Mouse (Mus musculus) heart, embryonic 15.5 days (tissue): ENCODE data around the gene Hba-x. TPM values are rescaled to one million over a fixed set of nuclear protein-coding genes. Genes with fewer than 3 reads are reported as not detected.

Source experiments
- ATAC-seq: fragments of 200-750 bp; cut with Nextera tagmentation; replicated peaks from 2 replicates; pipeline ENCODE4 v1.8.0; 2017; ENCODE audit warnings: low read depth, moderate TSS enrichment; ENCODE audit not compliant: insufficient number of reproducible peaks, insufficient read depth, low FRiP score
- H3K27ac ChIP-seq: fragments of 300-500 bp; sonication (generic); 2 replicates; pipeline ENCODE4 v1.5.1; 2015; ENCODE audit warnings: mild to moderate bottlenecking, inconsistent platforms
- H3K27me3 ChIP-seq: fragments of 300-500 bp; sonication (generic); 2 replicates; pipeline ENCODE4 v1.6.1; 2015; ENCODE audit warnings: inconsistent platforms
- H3K36me3 ChIP-seq: fragments of 300-500 bp; sonication (generic); 2 replicates; pipeline ENCODE4 v1.6.1; 2015; ENCODE audit warnings: mild to moderate bottlenecking, inconsistent platforms
- H3K4me1 ChIP-seq: fragments of 300-500 bp; sonication (generic); replicated peaks from 2 replicates; pipeline ENCODE4 v1.6.1; 2015; ENCODE audit warnings: inconsistent platforms
- H3K4me2 ChIP-seq: fragments of 300-500 bp; sonication (generic); 2 replicates; pipeline ENCODE4 v1.6.1; 2015; ENCODE audit warnings: inconsistent platforms, mild to moderate bottlenecking, moderate library complexity
- H3K4me3 ChIP-seq: fragments of 300-500 bp; sonication (generic); 2 replicates; pipeline ENCODE4 v1.5.1; 2015; ENCODE audit warnings: mild to moderate bottlenecking, inconsistent platforms
- H3K9ac ChIP-seq: fragments of 300-500 bp; sonication (generic); 2 replicates; pipeline ENCODE4 v1.6.1; 2015; ENCODE audit warnings: mild to moderate bottlenecking, inconsistent platforms
- H3K9me3 ChIP-seq: fragments of 300-500 bp; sonication (generic); replicated peaks from 2 replicates; pipeline ENCODE4 v1.6.1; 2016; ENCODE audit warnings: inconsistent platforms
- WGBS: fragments of 180-500 bp; shearing (Covaris S2); methylation state at CpG from one replicate; pipeline ENCODE4 v1.1.7; 2015; ENCODE audit warnings: mixed read lengths; 5-methylcytosine and 5-hydroxymethylcytosine counted together
- polyA plus RNA-seq: library from polyadenylated mRNA; unstranded; fragments of >200 nt; fragmentation: Nextera tagmentation; extraction: Ambion mirVana; gene quantifications from 2 replicates; pipeline ENCODE4 v1.2.1, GENCODE M21; 2015

Gene Hba-x
- polyA plus RNA-seq, 1 experiment from 2014 or later, result 195 TPM

DNA sequence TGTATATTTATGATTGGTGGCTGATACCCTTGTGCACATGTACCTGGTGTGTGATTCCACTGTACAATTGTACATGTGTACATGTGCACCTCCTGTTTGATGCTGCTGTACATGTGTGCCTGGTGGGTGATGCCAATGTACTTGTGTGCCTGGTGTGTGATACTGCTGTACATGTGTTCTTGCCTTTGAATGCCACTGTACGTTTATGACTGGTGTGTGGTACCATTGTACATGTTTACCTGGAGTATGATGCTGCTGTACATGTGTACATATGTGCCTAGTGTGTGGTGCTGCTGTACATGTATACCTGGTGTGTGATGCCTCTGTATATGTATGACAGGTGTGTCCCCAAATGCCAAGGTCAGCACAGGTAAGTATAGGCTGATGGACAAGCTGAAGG lies 25.3 kb downstream of the Hba-x start:
- no peak overlapping the region for H3K27ac ChIP-seq
- H3K9ac ChIP-seq, result no peak overlapping the region
- no peaks in the 10 kb centered on the region for H3K9me3 ChIP-seq
- H3K27me3 ChIP-seq, result peaks cover 21% of the 10 kb centered on the region
- H3K36me3 ChIP-seq, result no peaks in the 10 kb centered on the region
- H3K4me1 ChIP-seq, result 0 out of 2 replicates have a peak, but pooled peaks cover 2% of the 10 kb centered on the region
- ATAC-seq, result no peak
- H3K4me2 ChIP-seq, result no peak overlapping the region
- 66% methylated on average over 1 of the region's 1 CpGs for WGBS
- no peak overlapping the region for H3K4me3 ChIP-seq

GRCm38 (mm10) chr11:32302824-32303419 lies 26.7 kb downstream of the Hba-x start:
- ATAC-seq, result no peak
- Histone ChIP-seq H3K9me3 (no peaks in the 10 kb centered on the region), H3K4me1 (0 out of 2 replicates have a peak, but pooled peaks cover 2% of the 10 kb centered on the region), H3K9ac (no peak overlapping the region), H3K27me3 (peaks cover 21% of the 10 kb centered on the region), H3K36me3 (no peaks in the 10 kb centered on the region), H3K27ac (no peak overlapping the region), H3K4me2 (no peak overlapping the region), H3K4me3 (no peak overlapping the region)
- 45% methylated on average over 2 of the region's 2 CpGs for WGBS

DNA sequence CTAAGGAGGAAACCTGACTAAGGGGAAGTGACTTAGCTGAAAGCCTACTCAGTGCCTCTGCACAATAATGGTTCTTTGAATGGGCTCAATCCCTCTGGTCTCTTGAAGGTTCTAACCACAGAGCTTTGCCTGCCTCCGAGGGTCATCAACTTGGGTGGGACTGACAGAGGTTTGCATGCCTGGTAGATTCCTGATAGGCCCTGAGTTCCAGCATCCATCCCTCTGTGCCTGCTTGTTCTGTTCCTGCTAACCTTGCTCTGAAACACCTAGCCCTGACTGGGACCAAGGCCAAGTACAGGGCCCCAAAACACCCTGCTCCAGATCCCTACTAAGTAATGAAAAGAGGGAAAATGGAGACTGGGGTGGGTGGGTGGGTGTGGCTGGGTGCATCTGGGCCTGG lies 27.3 kb downstream of the Hba-x start:
- H3K27me3 ChIP-seq, result peaks cover 21% of the 10 kb centered on the region
- ATAC-seq, result no peak
- H3K4me3 ChIP-seq, result no peak overlapping the region
- WGBS, result 69% methylated on average over 1 of the region's 1 CpGs
- H3K36me3 ChIP-seq, result no peaks in the 10 kb centered on the region
- H3K4me2 ChIP-seq, result no peak overlapping the region
- 0 out of 2 replicates have a peak, but pooled peaks cover 2% of the 10 kb centered on the region for H3K4me1 ChIP-seq
- no peaks in the 10 kb centered on the region for H3K9me3 ChIP-seq
- no peak overlapping the region for H3K9ac ChIP-seq
- no peak overlapping the region for H3K27ac ChIP-seq

- H3K36me3 ChIP-seq, result no peaks in the 10 kb centered on the region
- no peak for ATAC-seq
- H3K9me3 ChIP-seq, result no peaks in the 10 kb centered on the region
- peaks cover 11% of the 10 kb centered on the region; the same call in 1 of the 2 replicates for H3K27me3 ChIP-seq
- no peak overlapping the region for H3K27ac ChIP-seq
- no peak overlapping the region for H3K4me3 ChIP-seq
- WGBS, result 74% methylated on average over 1 of the region's 1 CpGs
- H3K9ac ChIP-seq, result no peak overlapping the region
- H3K4me2 ChIP-seq, result no peak overlapping the region
- H3K4me1 ChIP-seq, result peaks cover 3% of the 10 kb centered on the region; the same call in 1 of the 2 replicates
Measured at GRCm38 (mm10) chr11:32307006-32307405, 30.8 kb downstream of the Hba-x start.

- no peak for ATAC-seq
- Histone ChIP-seq H3K9ac (no peak overlapping the region), H3K4me1 (peaks cover 3% of the 10 kb centered on the region), H3K4me3 (no peak overlapping the region), H3K27me3 (peaks cover 7% of the 10 kb centered on the region; the same call in 1 of the 2 replicates), H3K36me3 (no peaks in the 10 kb centered on the region), H3K27ac (no peak overlapping the region), H3K9me3 (no peaks in the 10 kb centered on the region), H3K4me2 (no peak overlapping the region)
- 66% methylated on average over 4 of the region's 4 CpGs for WGBS
Measured at GRCm38 (mm10) chr11:32309446-32309845, 33.2 kb downstream of the Hba-x start.

DNA sequence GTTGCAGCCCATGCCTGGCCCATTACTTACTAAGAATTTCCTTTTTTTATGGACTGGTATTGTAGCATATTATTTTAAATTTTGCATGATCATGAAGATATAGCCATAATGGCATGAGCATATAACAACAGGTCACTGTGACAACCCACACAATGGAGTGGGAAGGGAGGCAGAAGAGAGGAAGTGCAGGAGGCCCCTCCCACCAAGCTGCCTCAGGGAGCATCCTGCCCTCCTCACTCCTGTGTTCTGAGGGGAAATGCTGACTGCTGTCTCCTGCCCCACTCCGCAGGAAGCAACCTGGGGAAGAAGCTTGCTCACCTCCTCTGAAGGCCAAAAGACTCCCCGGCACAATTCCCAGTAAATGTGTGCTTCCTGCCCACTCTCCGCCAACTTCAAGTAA lies 33.7 kb downstream of the Hba-x start:
- H3K36me3 ChIP-seq, result no peaks in the 10 kb centered on the region
- peaks cover 7% of the 10 kb centered on the region; the same call in 1 of the 2 replicates for H3K27me3 ChIP-seq
- no peaks in the 10 kb centered on the region for H3K9me3 ChIP-seq
- H3K4me3 ChIP-seq, result no peak overlapping the region
- ATAC-seq, result no peak
- H3K27ac ChIP-seq, result no peak overlapping the region
- 65% methylated on average over 3 of the region's 3 CpGs for WGBS
- peaks cover 3% of the 10 kb centered on the region for H3K4me1 ChIP-seq
- no peak overlapping the region for H3K9ac ChIP-seq
- no peak overlapping the region for H3K4me2 ChIP-seq

DNA sequence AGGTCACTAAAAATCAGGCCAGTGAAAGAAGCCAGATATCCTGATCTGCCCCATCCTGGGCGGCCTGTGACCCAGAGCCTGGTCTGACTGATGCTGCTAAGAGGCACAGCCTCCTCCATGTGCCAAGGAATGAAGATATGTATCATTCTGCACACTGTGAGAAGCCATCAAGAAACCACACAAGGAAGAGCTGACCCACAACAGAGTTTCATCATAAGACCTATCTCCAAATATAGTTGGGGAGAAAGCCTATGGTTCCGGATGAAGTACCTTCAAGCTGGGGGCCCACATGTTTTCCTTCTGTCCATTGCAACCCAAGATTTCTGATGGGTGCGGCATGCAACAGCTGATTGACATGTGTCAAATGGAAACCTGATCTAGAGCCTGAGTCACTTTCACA lies 39.8 kb downstream of the Hba-x start:
- Histone ChIP-seq H3K36me3 (no peaks in the 10 kb centered on the region), H3K4me1 (no peaks in the 10 kb centered on the region; the same call in 1 of the 2 replicates), H3K27me3 (peaks cover 6% of the 10 kb centered on the region; the same call in 1 of the 2 replicates), H3K4me3 (no peak overlapping the region), H3K27ac (no peak overlapping the region), H3K9me3 (no peaks in the 10 kb centered on the region), H3K4me2 (no peak overlapping the region), H3K9ac (no peak overlapping the region)
- ATAC-seq, result no peak
- WGBS, result 82% methylated on average over 3 of the region's 3 CpGs

DNA sequence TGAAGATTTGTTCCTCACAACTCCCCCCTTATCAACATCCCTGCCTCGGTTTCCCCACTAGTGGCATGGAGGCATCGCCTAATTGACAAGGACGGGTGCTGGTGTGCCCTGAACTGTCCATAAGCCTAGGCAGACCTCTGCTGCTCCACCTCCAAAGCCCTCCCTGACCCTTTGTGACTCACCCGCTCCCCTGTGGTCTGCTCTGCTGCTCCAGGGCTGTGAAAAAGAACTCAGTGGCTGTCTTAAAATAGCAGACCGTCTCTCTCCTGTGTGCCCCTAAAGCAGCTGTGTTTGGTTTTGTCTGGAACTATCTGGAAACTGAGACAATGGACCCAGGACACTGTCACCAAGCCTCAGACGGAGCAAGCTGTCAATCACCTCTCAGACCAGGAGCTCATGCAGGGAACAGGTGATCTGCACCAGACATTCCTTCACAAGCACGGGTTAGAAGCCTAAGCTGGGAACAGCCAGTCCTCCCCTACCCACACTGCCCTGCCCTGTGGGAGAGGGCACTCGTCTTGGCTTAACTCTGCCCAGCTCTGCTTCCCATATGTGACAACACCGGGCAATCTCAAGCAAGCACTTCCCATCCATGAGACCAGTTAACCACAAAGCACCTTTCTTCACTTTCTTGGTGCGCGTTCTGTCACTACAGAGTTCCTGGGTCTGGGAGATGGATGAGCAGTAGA lies 44.5 kb downstream of the Hba-x start:
- no peak overlapping the region for H3K4me2 ChIP-seq
- H3K27ac ChIP-seq, result no peak overlapping the region
- H3K27me3 ChIP-seq, result 0 out of 2 replicates have a peak, but pooled peaks cover 2% of the 10 kb centered on the region
- 58% methylated on average over 11 of the region's 11 CpGs for WGBS
- no peak for ATAC-seq
- no peaks in the 10 kb centered on the region for H3K36me3 ChIP-seq
- H3K4me1 ChIP-seq, result peaks cover 5% of the 10 kb centered on the region
- H3K4me3 ChIP-seq, result no peak overlapping the region
- no peak overlapping the region for H3K9ac ChIP-seq
- no peaks in the 10 kb centered on the region for H3K9me3 ChIP-seq

- WGBS, result 37% methylated on average over 8 of the region's 8 CpGs
- no peaks in the 10 kb centered on the region for H3K9me3 ChIP-seq
- H3K4me3 ChIP-seq, result no peak overlapping the region
- no peak overlapping the region for H3K4me2 ChIP-seq
- H3K4me1 ChIP-seq, result peaks cover 5% of the 10 kb centered on the region
- H3K27ac ChIP-seq, result no peak overlapping the region
- no peaks in the 10 kb centered on the region for H3K36me3 ChIP-seq
- no peak overlapping the region for H3K9ac ChIP-seq
- 0 out of 2 replicates have a peak, but pooled peaks have one; percentile 35 for ATAC-seq
- H3K27me3 ChIP-seq, result 0 out of 2 replicates have a peak, but pooled peaks cover 2% of the 10 kb centered on the region
Measured at GRCm38 (mm10) chr11:32321196-32321565, 45.0 kb downstream of the Hba-x start.

DNA sequence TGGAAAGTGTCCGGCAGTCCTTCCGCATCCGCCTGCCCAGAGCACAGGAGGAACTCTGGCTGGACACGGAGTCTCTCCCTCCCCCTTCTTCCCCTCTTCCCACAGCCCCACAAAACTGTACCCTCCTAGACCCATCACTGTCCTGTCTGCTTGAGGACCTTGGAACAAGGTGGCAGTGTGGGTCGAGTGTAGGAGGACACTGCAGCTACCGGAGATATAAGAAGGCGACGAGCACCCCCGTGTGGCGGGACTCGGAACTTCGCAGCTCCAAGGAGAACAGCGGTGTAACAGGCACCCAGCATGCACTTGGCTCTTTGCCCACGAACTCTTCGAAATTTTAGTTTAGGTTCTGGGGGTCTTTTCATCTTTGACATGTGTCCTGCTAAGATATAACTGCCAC lies 48.4 kb downstream of the Hba-x start:
- ATAC-seq, result peak; percentile 58; the same call in 1 of the 2 replicates
- 6% methylated on average over 15 of the region's 15 CpGs for WGBS
- H3K9me3 ChIP-seq, result no peaks in the 10 kb centered on the region
- H3K4me2 ChIP-seq, result peak overlapping the region; percentile 58
- H3K27ac ChIP-seq, result no peak overlapping the region
- no peaks in the 10 kb centered on the region for H3K36me3 ChIP-seq
- 0 out of 2 replicates have a peak, but pooled peaks cover 6% of the 10 kb centered on the region for H3K27me3 ChIP-seq
- H3K4me3 ChIP-seq, result peak overlapping the region; percentile 34
- peaks cover 5% of the 10 kb centered on the region for H3K4me1 ChIP-seq
- H3K9ac ChIP-seq, result no peak overlapping the region
